Mouse (Mus musculus) forebrain, embryonic 16.5 days (tissue): ENCODE results near the gene Dcakd. TPM values are rescaled to one million over a fixed set of nuclear protein-coding genes. Genes with fewer than 3 reads are reported as not detected.
A peak's percentile ranks its signal among the peaks of the same experiment; 100 is the strongest.

Experiments
- ATAC-seq: fragments of 200-750 bp; cut with Nextera tagmentation; 2 replicates; pipeline ENCODE4 v1.8.0; 2017; ENCODE audit warnings: mild to moderate bottlenecking, moderate library complexity
- H3K27ac ChIP-seq: fragments of 300-500 bp; sonication (generic); 2 replicates; pipeline ENCODE4 v1.5.1; 2014; ENCODE audit warnings: low read length, control low read depth
- H3K27me3 ChIP-seq: fragments of 300-500 bp; sonication (generic); replicated peaks from 2 replicates; pipeline ENCODE4 v1.6.1; 2014; ENCODE audit warnings: low read length; ENCODE audit not compliant: control insufficient read depth, insufficient read depth
- H3K36me3 ChIP-seq: fragments of 300-500 bp; sonication (generic); 2 replicates; pipeline ENCODE4 v1.6.1; 2014; ENCODE audit not compliant: control insufficient read depth, insufficient read depth
- H3K4me1 ChIP-seq: fragments of 300-500 bp; sonication (generic); replicated peaks from 2 replicates; pipeline ENCODE4 v1.6.1; 2014; ENCODE audit warnings: low read length; ENCODE audit not compliant: control insufficient read depth, insufficient read depth
- H3K4me2 ChIP-seq: fragments of 300-500 bp; sonication (generic); 2 replicates; pipeline ENCODE4 v1.6.1; 2014; ENCODE audit warnings: mild to moderate bottlenecking, low read length, control low read depth
- H3K4me3 ChIP-seq: fragments of 300-500 bp; sonication (generic); replicated peaks from 2 replicates; pipeline ENCODE4 v1.5.1; 2014; ENCODE audit warnings: mild to moderate bottlenecking, low read length, control low read depth
- H3K9ac ChIP-seq: fragments of 300-500 bp; sonication (generic); replicated peaks from 2 replicates; pipeline ENCODE4 v1.6.1; 2014; ENCODE audit warnings: low read depth, low read length, control low read depth
- H3K9me3 ChIP-seq: fragments of 300-500 bp; sonication (generic); 2 replicates; pipeline ENCODE4 v1.6.1; 2016; ENCODE audit warnings: low read length; ENCODE audit not compliant: control insufficient read depth
- WGBS: fragments of 180-500 bp; shearing (Covaris S2); extraction: QIAGEN DNeasy Blood & Tissue Kit; methylation state at CpG from one replicate; pipeline ENCODE4 v1.1.7; 2014; 5-methylcytosine and 5-hydroxymethylcytosine counted together
- polyA plus RNA-seq: library from polyadenylated mRNA; unstranded; fragments of >200 nt; fragmentation: Nextera tagmentation; extraction: Ambion mirVana; gene quantifications from 2 replicates; pipeline ENCODE4 v1.2.1, GENCODE M21; 2015

Dcakd gene
- polyA plus RNA-seq, 1 experiment from 2014 or later: 166 TPM

DNA sequence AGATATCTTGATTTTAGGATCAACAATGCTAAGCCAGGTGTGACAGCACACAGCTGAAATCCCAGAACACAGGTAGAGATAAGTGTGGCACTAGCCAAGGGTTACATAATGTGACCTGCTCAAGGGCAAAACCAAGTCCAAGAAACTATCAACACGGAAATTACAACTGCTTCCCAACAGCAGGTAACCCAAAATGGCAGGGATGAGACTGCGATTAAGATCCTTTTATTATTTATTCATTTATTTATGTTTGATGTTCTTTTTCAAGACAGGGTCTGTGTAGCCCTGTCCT, 17.0 kb downstream of the Dcakd start:
- no peaks in the 10 kb centered on the region for H3K9me3 ChIP-seq
- H3K4me1 ChIP-seq: peaks cover 21% of the 10 kb centered on the region
- no peak for ATAC-seq
- H3K27me3 ChIP-seq: no peaks in the 10 kb centered on the region
- WGBS: 92% methylated on average over 2 of the region's 2 CpGs
- no peak overlapping the region for H3K27ac ChIP-seq
- H3K36me3 ChIP-seq: no peaks in the 10 kb centered on the region
- no peak overlapping the region for H3K4me2 ChIP-seq
- no peak overlapping the region for H3K4me3 ChIP-seq
- H3K9ac ChIP-seq: no peak overlapping the region

DNA sequence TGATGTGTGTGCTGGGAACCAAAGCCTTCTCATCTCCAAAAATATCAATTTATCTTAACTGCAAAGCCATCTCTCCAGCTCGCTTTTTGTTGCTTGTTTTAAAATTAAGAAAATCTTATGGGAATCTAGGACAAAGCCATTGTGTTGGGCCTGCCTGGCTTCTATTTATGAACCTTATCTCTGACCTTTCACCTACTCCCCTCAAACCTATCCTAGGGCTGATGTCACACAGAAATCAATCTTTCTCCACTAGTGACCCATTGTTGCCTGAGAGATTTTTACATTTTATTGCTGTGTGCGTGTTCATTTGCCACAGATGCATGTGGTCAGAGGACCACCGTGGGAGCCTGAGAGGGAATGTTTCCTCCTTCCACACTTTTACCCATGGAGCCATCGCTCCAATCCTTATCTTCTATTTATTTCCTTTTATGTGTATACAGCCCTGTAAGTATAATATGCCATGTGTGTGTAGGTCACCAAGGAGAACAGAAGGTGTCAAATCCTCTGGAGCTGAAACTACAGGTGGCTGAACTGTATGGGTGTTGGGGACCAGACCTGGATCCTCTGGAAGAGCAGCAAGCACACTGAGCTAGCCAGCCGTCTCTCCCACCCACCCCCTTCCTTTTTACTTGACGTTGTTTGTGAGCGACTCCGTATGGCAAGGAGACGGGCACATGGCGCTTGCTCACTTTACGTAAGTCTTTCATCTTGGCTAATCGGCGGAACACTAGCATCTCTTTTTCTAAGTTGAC, 17.5 kb downstream of the Dcakd start:
- no peaks in the 10 kb centered on the region for H3K36me3 ChIP-seq
- peaks cover 16% of the 10 kb centered on the region for H3K4me1 ChIP-seq
- H3K9me3 ChIP-seq: no peaks in the 10 kb centered on the region
- no peak overlapping the region for H3K27ac ChIP-seq
- no peak for ATAC-seq
- no peak overlapping the region for H3K9ac ChIP-seq
- H3K4me2 ChIP-seq: no peak overlapping the region
- no peaks in the 10 kb centered on the region for H3K27me3 ChIP-seq
- 88% methylated on average over 13 of the region's 13 CpGs for WGBS
- no peak overlapping the region for H3K4me3 ChIP-seq

DNA sequence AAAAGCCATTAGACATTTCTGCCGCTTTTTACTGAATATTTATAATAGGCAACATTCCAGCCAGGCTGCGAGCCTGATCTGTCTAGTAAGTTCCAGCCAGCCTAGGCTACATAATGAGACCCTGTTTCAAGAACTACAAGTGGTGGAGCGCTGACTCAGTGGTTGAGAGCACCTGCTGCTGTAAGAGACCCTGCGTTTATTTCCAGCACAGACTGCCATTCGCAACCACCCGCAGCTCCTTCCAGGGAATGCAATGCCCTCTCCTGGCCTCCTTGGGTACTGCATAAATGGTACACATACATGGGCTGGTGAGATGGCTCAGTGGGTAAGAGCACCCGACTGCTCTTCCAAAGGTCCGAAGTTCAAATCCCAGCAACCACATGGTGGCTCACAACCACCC, 18.9 kb downstream of the Dcakd start:
- Histone ChIP-seq H3K9ac (no peak overlapping the region), H3K4me1 (peaks cover 11% of the 10 kb centered on the region), H3K27ac (no peak overlapping the region), H3K27me3 (no peaks in the 10 kb centered on the region), H3K4me3 (no peak overlapping the region), H3K9me3 (no peaks in the 10 kb centered on the region), H3K36me3 (no peaks in the 10 kb centered on the region), H3K4me2 (no peak overlapping the region)
- 75% methylated on average over 8 of the region's 8 CpGs for WGBS
- ATAC-seq: peak; percentile 62; the same call in 1 of the 2 replicates

DNA sequence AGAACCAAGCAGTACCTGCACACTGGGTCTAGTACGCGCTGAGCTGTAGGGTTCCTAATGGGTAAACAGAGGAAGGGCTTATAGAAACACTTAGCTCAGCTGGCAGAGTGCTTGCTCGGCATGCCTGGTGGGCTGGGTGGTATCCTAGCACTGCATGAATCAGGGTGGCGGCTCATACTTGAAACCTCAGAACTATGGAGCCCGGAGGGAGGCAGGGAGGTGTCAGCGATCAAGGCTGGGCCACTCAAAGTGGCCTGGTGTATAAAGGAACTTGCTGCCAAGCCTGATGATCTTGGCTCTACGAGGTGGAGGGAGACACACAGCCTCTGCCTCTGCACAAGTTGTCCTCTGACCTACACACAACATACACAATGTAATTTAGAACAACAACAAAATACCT, 19.6 kb downstream of the Dcakd start:
- no peak overlapping the region for H3K4me2 ChIP-seq
- no peak overlapping the region for H3K4me3 ChIP-seq
- no peaks in the 10 kb centered on the region for H3K9me3 ChIP-seq
- no peak overlapping the region for H3K27ac ChIP-seq
- 84% methylated on average over 7 of the region's 7 CpGs for WGBS
- ATAC-seq: 0 out of 2 replicates have a peak, but pooled peaks have one; percentile 10
- H3K36me3 ChIP-seq: no peaks in the 10 kb centered on the region
- H3K4me1 ChIP-seq: peaks cover 11% of the 10 kb centered on the region
- no peak overlapping the region for H3K9ac ChIP-seq
- H3K27me3 ChIP-seq: no peaks in the 10 kb centered on the region

DNA sequence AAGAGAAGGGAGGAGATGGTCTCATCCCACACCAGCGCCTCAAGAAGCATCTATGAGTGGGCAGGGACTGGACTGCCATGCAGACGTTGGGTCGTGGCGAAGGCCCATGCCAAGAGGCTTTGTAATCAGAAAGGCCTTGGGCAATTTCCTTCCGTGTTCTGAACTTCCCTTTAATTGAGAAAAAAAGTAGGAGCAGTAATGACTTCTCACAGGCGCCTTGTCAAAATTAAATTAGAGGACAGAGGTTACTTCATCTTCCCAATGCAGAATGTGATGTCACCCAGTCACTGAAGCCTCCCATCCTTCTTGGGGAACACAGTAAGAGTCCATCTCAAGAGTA, 21.2 kb downstream of the Dcakd start:
- WGBS: 72% methylated on average over 6 of the region's 6 CpGs
- H3K4me1 ChIP-seq: peaks cover 17% of the 10 kb centered on the region
- no peak overlapping the region for H3K9ac ChIP-seq
- H3K4me3 ChIP-seq: no peak overlapping the region
- H3K9me3 ChIP-seq: no peaks in the 10 kb centered on the region
- ATAC-seq: no peak
- H3K4me2 ChIP-seq: no peak overlapping the region
- H3K36me3 ChIP-seq: no peaks in the 10 kb centered on the region
- H3K27me3 ChIP-seq: no peaks in the 10 kb centered on the region
- H3K27ac ChIP-seq: no peak overlapping the region

DNA sequence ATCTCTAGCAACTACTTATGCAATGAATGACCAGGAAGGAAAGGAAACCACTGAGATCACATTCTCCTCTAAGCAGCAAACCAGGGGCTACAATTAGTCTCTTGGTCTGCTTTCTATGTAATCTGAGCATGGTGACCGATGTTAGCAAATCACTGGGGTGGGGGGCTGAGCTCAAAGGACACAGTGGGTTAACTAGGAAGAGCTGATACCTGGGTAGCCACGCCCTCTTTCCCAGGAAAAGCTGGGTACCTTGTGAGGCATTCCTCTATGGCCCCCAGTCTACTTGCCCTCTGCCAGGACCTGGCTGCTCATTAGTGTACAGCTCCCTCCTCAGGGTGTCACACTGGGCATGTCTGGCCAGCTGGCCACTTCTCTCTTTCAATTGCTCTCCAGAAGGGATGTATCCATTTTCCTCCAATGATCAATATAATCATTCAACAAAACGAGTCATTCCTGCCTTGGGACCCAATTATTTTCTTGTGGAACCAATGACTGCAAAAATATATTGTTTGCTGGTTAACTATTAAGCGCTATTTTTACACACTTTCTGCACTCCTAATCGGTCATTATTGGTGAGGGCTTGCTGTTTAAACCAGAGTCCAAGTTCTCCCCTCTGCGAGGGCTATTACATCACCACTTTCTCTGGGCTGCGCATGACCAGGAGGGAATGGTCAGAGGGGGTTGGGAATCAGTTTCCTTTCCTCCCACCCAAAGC, 21.7 kb downstream of the Dcakd start:
- Histone ChIP-seq H3K4me2 (no peak overlapping the region), H3K9me3 (no peaks in the 10 kb centered on the region), H3K36me3 (no peaks in the 10 kb centered on the region), H3K27me3 (no peaks in the 10 kb centered on the region), H3K27ac (no peak overlapping the region), H3K9ac (no peak overlapping the region), H3K4me1 (peaks cover 17% of the 10 kb centered on the region), H3K4me3 (no peak overlapping the region)
- WGBS: 94% methylated on average over 7 of the region's 7 CpGs
- no peak for ATAC-seq

DNA sequence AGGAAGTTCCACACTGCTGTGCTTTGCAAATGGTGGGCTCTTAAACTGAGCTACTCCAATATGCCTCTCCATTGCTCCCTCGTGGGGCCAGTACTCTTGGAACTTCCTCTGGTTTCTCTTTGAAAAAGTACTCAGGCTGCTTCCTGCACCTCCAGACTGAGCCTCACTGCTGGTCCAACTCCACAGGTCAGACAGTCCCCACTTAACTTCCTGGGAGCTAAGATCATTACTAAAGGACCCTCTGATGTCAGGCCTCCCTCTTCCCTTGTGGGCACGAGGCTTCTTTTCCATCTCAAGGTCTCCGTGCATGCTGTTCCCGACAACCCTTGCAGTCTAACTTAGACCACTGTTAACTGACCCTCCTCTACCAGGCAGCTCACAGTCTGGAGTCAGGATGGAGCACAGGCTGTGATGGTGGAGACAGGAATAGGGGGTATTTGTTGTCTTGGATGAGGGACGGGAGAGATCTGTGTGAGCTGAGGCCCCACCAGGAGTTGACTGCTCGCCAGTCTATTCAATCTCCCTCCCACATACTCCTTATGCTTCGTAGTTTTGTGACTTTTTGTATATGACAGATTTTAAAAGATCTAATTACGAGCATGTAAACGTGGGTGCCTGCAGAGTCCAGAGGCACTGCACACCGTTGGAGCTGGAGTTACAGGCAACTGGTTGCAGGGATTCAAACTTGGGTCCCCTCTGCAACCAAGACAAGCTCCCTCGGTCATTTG, 22.7 kb downstream of the Dcakd start:
- H3K4me3 ChIP-seq: no peak overlapping the region
- H3K4me1 ChIP-seq: peaks cover 17% of the 10 kb centered on the region
- H3K27me3 ChIP-seq: no peaks in the 10 kb centered on the region
- WGBS: 85% methylated on average over 11 of the region's 11 CpGs
- no peak overlapping the region for H3K27ac ChIP-seq
- H3K4me2 ChIP-seq: no peak overlapping the region
- no peak for ATAC-seq
- H3K9ac ChIP-seq: no peak overlapping the region
- no peaks in the 10 kb centered on the region for H3K36me3 ChIP-seq
- no peaks in the 10 kb centered on the region for H3K9me3 ChIP-seq

DNA sequence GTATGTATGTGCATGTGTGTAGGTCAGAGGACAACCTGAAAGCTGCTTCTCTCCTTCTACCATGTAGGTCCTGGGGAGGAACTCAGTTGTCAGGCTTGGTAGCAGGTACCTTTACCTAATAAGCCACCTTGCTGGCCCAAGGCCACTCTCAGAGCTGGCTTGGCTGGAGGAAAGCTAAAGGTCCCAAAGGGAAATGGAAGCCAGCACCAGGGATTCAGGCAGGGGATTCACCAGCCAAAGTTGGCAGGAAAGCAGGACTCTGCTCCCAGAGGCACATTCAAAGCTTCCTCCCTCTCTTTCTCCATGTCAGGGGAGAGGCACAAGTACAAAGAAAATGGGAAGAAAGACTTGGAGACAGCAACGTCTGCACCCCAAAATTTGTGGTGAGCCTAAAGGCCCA, 23.3 kb downstream of the Dcakd start:
- Histone ChIP-seq H3K36me3 (no peaks in the 10 kb centered on the region), H3K9me3 (no peaks in the 10 kb centered on the region), H3K9ac (no peak overlapping the region), H3K27me3 (no peaks in the 10 kb centered on the region), H3K4me1 (peaks cover 17% of the 10 kb centered on the region), H3K27ac (no peak overlapping the region), H3K4me3 (no peak overlapping the region), H3K4me2 (no peak overlapping the region)
- WGBS: 87% methylated on average over 1 of the region's 1 CpGs
- ATAC-seq: no peak

DNA sequence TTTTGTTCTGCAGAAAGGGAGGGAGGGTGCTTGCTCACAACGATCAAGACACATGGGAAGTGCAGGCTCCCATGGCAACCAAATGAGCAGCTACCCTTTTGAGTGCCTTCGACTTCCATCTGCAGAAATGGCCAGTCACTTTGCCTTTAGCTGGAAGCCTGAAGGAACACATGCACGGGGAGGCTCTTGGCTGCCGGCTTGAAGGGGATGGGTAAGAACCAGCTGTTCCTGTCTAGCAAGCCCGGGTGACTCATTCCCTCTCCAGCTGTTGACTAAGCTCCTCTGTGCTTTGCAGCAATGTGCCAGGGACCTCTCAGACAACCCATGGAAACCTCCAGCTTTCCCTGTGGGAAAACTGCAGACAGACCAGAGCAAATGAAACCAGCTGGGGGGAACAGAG, 24.9 kb downstream of the Dcakd start:
- Histone ChIP-seq H3K27ac (peak overlapping the region; percentile 28; the same call in 1 of the 2 replicates), H3K4me1 (peaks cover 11% of the 10 kb centered on the region), H3K9ac (no peak overlapping the region), H3K36me3 (peaks cover 6% of the 10 kb centered on the region; the same call in 1 of the 2 replicates), H3K4me2 (no peak overlapping the region), H3K4me3 (no peak overlapping the region), H3K9me3 (no peaks in the 10 kb centered on the region), H3K27me3 (no peaks in the 10 kb centered on the region)
- WGBS: 39% methylated on average over 5 of the region's 5 CpGs
- peak; percentile 70 for ATAC-seq
